Mouse (Mus musculus) MEL (cell line): ENCODE results near the gene Rplp2. TPM values are rescaled to one million over a fixed set of nuclear protein-coding genes. Genes with fewer than 3 reads are reported as not detected.

Experiments used
- DNase-seq: peaks from one replicate; pipeline ENCODE4 v3.0.0; 2011; ENCODE audit warnings: low read depth, low spot score
- H3K27ac ChIP-seq: 2 replicates; pipeline ENCODE4 v1.5.1; 2012; ENCODE audit warnings: low read depth, mild to moderate bottlenecking, control low read depth, low read length, moderate library complexity; ENCODE audit not compliant: control insufficient read depth
- H3K27me3 ChIP-seq, 2 experiments: fragments of 150-350 bp in 1 of 2; sonication (generic) in 1 of 2; 2 replicates each; pipeline ENCODE4 v1.6.1; 2012; ENCODE audit warnings: low read length in 2 of 2, mild to moderate bottlenecking in 2 of 2, improper control_type of control experiment in 1 of 2, moderate library complexity in 1 of 2; ENCODE audit not compliant: insufficient read depth in 2 of 2, control insufficient read depth in 1 of 2
- H3K36me3 ChIP-seq, 2 experiments: 2 replicates each; pipeline ENCODE4 v1.6.1; 2012 to 2014; ENCODE audit warnings: low read length in 2 of 2, improper control_type of control experiment in 1 of 2, inconsistent platforms in 1 of 2, mild to moderate bottlenecking in 1 of 2; ENCODE audit not compliant: insufficient read depth in 2 of 2, control insufficient read depth in 1 of 2
- H3K4me1 ChIP-seq, 2 experiments: fragments of 150-350 bp in 1 of 2; sonication (generic) in 1 of 2; 2 replicates each; pipeline ENCODE4 v1.6.1; 2012; ENCODE audit warnings: low read length in 2 of 2, improper control_type of control experiment in 1 of 2, mild to moderate bottlenecking in 1 of 2; ENCODE audit not compliant: insufficient read depth in 2 of 2, control insufficient read depth in 1 of 2
- H3K4me3 ChIP-seq, 2 experiments: fragments of 150-350 bp in 1 of 2; sonication (generic) in 1 of 2; 2 replicates each; pipeline ENCODE4 v1.5.1; 2012; ENCODE audit warnings: low read depth in 2 of 2, low read length in 2 of 2, mild to moderate bottlenecking in 2 of 2, moderate library complexity in 2 of 2, control low read depth in 1 of 2, improper control_type of control experiment in 1 of 2; ENCODE audit not compliant: control insufficient read depth in 1 of 2, insufficient read depth in 1 of 2
- H3K79me2 ChIP-seq: 2 replicates; pipeline ENCODE4 v1.6.1; 2012; ENCODE audit warnings: mild to moderate bottlenecking, low read length, moderate library complexity; ENCODE audit not compliant: control insufficient read depth, poor library complexity, insufficient read depth
- H3K9ac ChIP-seq: 2 replicates; pipeline ENCODE4 v1.6.1; 2012; ENCODE audit warnings: low read depth, mild to moderate bottlenecking, control low read depth, low read length, moderate library complexity; ENCODE audit not compliant: control insufficient read depth, poor library complexity, severe bottlenecking
- H3K9me3 ChIP-seq: fragments of 150-350 bp; sonication (generic); replicated peaks from 2 replicates; pipeline ENCODE4 v1.6.1; 2012; ENCODE audit warnings: mild to moderate bottlenecking, low read length, improper control_type of control experiment, moderate library complexity; ENCODE audit not compliant: insufficient read depth
- BHLHE40 ChIP-seq: IDR thresholded peaks from 2 replicates; pipeline ENCODE4 v1.6.1; 2012; ENCODE audit warnings: low read depth, mild to moderate bottlenecking, inconsistent platforms, low read length, improper control_type of control experiment, borderline replicate concordance
- CHD1 ChIP-seq: IDR thresholded peaks from 2 replicates; pipeline ENCODE4 v1.6.1; 2012; ENCODE audit warnings: low read depth, mild to moderate bottlenecking, inconsistent platforms, low read length, improper control_type of control experiment
- CTCF ChIP-seq, 3 experiments: IDR thresholded peaks in 2 of 3; conservative IDR thresholded peaks in 1 of 3; 2 replicates each; pipeline ENCODE4 v1.5.1; 2011 to 2012; ENCODE audit warnings: low read length in 3 of 3, low read depth in 2 of 3, mild to moderate bottlenecking in 2 of 3, improper control_type of control experiment in 1 of 3, inconsistent platforms in 1 of 3, mixed read lengths in 1 of 3, moderate library complexity in 1 of 3; ENCODE audit not compliant: control insufficient read depth in 1 of 3, insufficient read depth in 1 of 3, poor library complexity in 1 of 3, severe bottlenecking in 1 of 3
- ELF1 ChIP-seq: IDR thresholded peaks from 2 replicates; pipeline ENCODE4 v1.6.1; 2014; ENCODE audit warnings: low read depth, mild to moderate bottlenecking, inconsistent platforms, low read length, improper control_type of control experiment, moderate library complexity
- EP300 ChIP-seq, 2 experiments: IDR thresholded peaks; 2 replicates each; pipeline ENCODE4 v1.6.1; 2011; ENCODE audit warnings: improper control_type of control experiment in 2 of 2, low read length in 2 of 2, low read depth in 1 of 2, mild to moderate bottlenecking in 1 of 2
- GABPA ChIP-seq: IDR thresholded peaks from 2 replicates; pipeline ENCODE4 v1.6.1; 2012; ENCODE audit warnings: low read depth, mild to moderate bottlenecking, inconsistent platforms, low read length, improper control_type of control experiment, moderate library complexity
- GATA1 ChIP-seq: IDR thresholded peaks from 2 replicates; pipeline ENCODE4 v1.6.1; 2011; ENCODE audit warnings: low read depth, low read length, improper control_type of control experiment
- HCFC1 ChIP-seq: IDR thresholded peaks from 2 replicates; pipeline ENCODE4 v1.6.1; 2012; ENCODE audit warnings: low read depth, mild to moderate bottlenecking, inconsistent platforms, low read length, improper control_type of control experiment, moderate library complexity
- KAT2A ChIP-seq: conservative IDR thresholded peaks from 2 replicates; pipeline ENCODE4 v1.6.1; 2012; ENCODE audit warnings: low read depth, low read length, improper control_type of control experiment, inconsistent platforms
- MAFK ChIP-seq: IDR thresholded peaks from 2 replicates; pipeline ENCODE4 v1.6.1; 2011; ENCODE audit warnings: low read depth, mild to moderate bottlenecking, low read length, improper control_type of control experiment, borderline replicate concordance
- MAZ ChIP-seq: IDR thresholded peaks from 2 replicates; pipeline ENCODE4 v1.6.1; 2012; ENCODE audit warnings: low read depth, mild to moderate bottlenecking, inconsistent platforms, low read length, improper control_type of control experiment
- MEF2A ChIP-seq: IDR thresholded peaks from 2 replicates; pipeline ENCODE4 v1.6.1; 2014; ENCODE audit warnings: low read depth, mild to moderate bottlenecking, inconsistent platforms, low read length, improper control_type of control experiment; ENCODE audit not compliant: poor library complexity, insufficient replicate concordance, severe bottlenecking; ENCODE audit errors: extremely low read depth
- MXI1 ChIP-seq: IDR thresholded peaks from 2 replicates; pipeline ENCODE4 v1.6.1; 2011; ENCODE audit warnings: mild to moderate bottlenecking, low read depth, low read length, improper control_type of control experiment
- MYB ChIP-seq: IDR thresholded peaks from 2 replicates; pipeline ENCODE4 v1.6.1; 2011; ENCODE audit warnings: mild to moderate bottlenecking, low read depth, low read length, improper control_type of control experiment
- MYC ChIP-seq: IDR thresholded peaks from 2 replicates; pipeline ENCODE4 v1.6.1; 2011; ENCODE audit warnings: low read depth, mild to moderate bottlenecking, low read length, improper control_type of control experiment, moderate library complexity
- NRF1 ChIP-seq: IDR thresholded peaks from 2 replicates; pipeline ENCODE4 v1.6.1; 2014; ENCODE audit warnings: low read depth, mild to moderate bottlenecking, inconsistent platforms, low read length, improper control_type of control experiment, moderate library complexity; ENCODE audit not compliant: poor library complexity, insufficient read depth, severe bottlenecking
- POLR2A ChIP-seq, 2 experiments: IDR thresholded peaks; 2 replicates each; pipeline ENCODE4 v1.6.1; 2011 to 2012; ENCODE audit warnings: low read length in 2 of 2, mild to moderate bottlenecking in 2 of 2, control low read depth in 1 of 2, improper control_type of control experiment in 1 of 2, low read depth in 1 of 2, moderate library complexity in 1 of 2; ENCODE audit not compliant: control insufficient read depth in 1 of 2, insufficient read depth in 1 of 2, poor library complexity in 1 of 2
- POLR2AphosphoS2 ChIP-seq: IDR thresholded peaks from 2 replicates; pipeline ENCODE4 v1.6.1; 2011; ENCODE audit warnings: low read length, improper control_type of control experiment
- POLR2AphosphoS5 ChIP-seq: IDR thresholded peaks from 2 replicates; pipeline ENCODE4 v1.6.1; 2012; ENCODE audit warnings: low read depth, borderline replicate concordance, mild to moderate bottlenecking, inconsistent platforms, low read length, moderate library complexity, mixed read lengths
- RAD21 ChIP-seq: IDR thresholded peaks from 2 replicates; pipeline ENCODE4 v1.6.1; 2011; ENCODE audit warnings: mild to moderate bottlenecking, low read depth, low read length, improper control_type of control experiment
- RCOR1 ChIP-seq: IDR thresholded peaks from 2 replicates; pipeline ENCODE4 v1.6.1; 2012; ENCODE audit warnings: low read depth, mild to moderate bottlenecking, inconsistent platforms, low read length, improper control_type of control experiment
- SMC3 ChIP-seq: IDR thresholded peaks from 2 replicates; pipeline ENCODE4 v1.6.1; 2011; ENCODE audit warnings: low read depth, low read length, improper control_type of control experiment
- TAL1 ChIP-seq: IDR thresholded peaks from 2 replicates; pipeline ENCODE4 v1.6.1; 2012; ENCODE audit warnings: mild to moderate bottlenecking, inconsistent platforms, low read length, moderate library complexity, mixed read lengths
- TBP ChIP-seq: IDR thresholded peaks from 2 replicates; pipeline ENCODE4 v1.8.0; 2011; ENCODE audit warnings: low read depth, low read length, improper control_type of control experiment
- TCF12 ChIP-seq: IDR thresholded peaks from 2 replicates; pipeline ENCODE4 v1.6.1; 2014; ENCODE audit warnings: low read depth, mild to moderate bottlenecking, inconsistent platforms, low read length, improper control_type of control experiment, moderate library complexity
- USF1 ChIP-seq: IDR thresholded peaks from 2 replicates; pipeline ENCODE4 v1.6.1; 2014; ENCODE audit warnings: low read depth, mild to moderate bottlenecking, inconsistent platforms, low read length, improper control_type of control experiment, moderate library complexity
- ZKSCAN1 ChIP-seq: IDR thresholded peaks from 2 replicates; pipeline ENCODE4 v1.6.1; 2012; ENCODE audit warnings: low read depth, mild to moderate bottlenecking, inconsistent platforms, low read length, improper control_type of control experiment, moderate library complexity
- ZMIZ1 ChIP-seq: IDR thresholded peaks from 2 replicates; pipeline ENCODE4 v1.6.1; 2012; ENCODE audit warnings: low read depth, mild to moderate bottlenecking, inconsistent platforms, low read length, improper control_type of control experiment, moderate library complexity
- ZNF384 ChIP-seq: IDR thresholded peaks from 2 replicates; pipeline ENCODE4 v1.6.1; 2012; ENCODE audit warnings: low read depth, mild to moderate bottlenecking, inconsistent platforms, low read length, improper control_type of control experiment
- polyA plus RNA-seq, 2 experiments: library from polyadenylated mRNA; stranded (reverse) in 1 of 2; unstranded in 1 of 2; fragments of >175 nt in 1 of 2; fragments of >200 nt in 1 of 2; gene quantifications; 2 replicates each; pipeline versions ENCODE4 v1.2.1 to v1.2.4; 2012; ENCODE audit warnings: low replicate concordance in 2 of 2, low read depth in 1 of 2; ENCODE audit not compliant: insufficient read length in 2 of 2, insufficient read depth in 1 of 2, missing spikeins in 1 of 2
- total RNA-seq: library from RNA; depleted of rRNA; stranded (reverse); fragments of 300-350 nt; gene quantifications from 2 replicates; pipeline ENCODE4 v1.2.3, GENCODE M21; 2012

Rplp2 gene
- total and polyA plus RNA-seq, 3 experiments: 3,503 to 3,690 TPM; not detected in 1

DNA sequence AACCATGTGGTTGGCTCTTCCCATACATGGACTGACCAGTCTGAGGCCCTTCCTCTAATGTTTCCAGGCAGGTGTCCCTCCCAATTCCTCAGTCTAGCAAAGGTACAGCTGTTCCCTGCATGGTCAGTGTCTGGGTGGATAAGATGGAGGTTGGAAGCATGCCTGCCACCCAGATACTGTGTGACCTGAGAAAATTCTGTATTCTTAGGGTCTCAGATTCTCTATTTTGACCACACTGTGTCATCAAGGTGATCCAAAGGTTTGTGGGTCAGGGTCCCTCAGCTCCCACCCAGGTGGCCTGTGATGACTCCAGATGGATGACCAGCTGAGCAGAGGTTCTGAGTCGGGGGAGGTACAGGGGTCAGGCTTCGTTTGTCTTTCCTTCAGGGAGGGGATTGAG is 38.0 kb downstream of the Rplp2 start:
- H3K36me3 ChIP-seq: no peaks in the 10 kb centered on the region
- no peak for TF ChIP-seq POLR2AphosphoS2
- TF ChIP-seq ZMIZ1: no peak
- TF ChIP-seq SMC3: no peak
- no peak for TF ChIP-seq CHD1
- no peak for TF ChIP-seq ZKSCAN1
- TF ChIP-seq ELF1: no peak
- TF ChIP-seq MEF2A: no peak
- no peak for TF ChIP-seq GATA1
- TF ChIP-seq MYB: no peak
- no peak for TF ChIP-seq POLR2A (IDR thresholded peaks at IDR 0.05; ENCODE audit: control insufficient read depth in 1 of 2, insufficient read depth in 1 of 2, low read depth in 1 of 2, low read length in 2 of 2, poor library complexity in 1 of 2)
- no peak for TF ChIP-seq KAT2A
- TF ChIP-seq TCF12: no peak
- no peak for TF ChIP-seq MAFK
- no peak for TF ChIP-seq BHLHE40
- no peak for TF ChIP-seq MYC
- no peak for TF ChIP-seq TAL1
- TF ChIP-seq TBP: no peak
- no peak for TF ChIP-seq POLR2AphosphoS5
- TF ChIP-seq MAZ: no peak
- no peak for TF ChIP-seq EP300 (IDR thresholded peaks at IDR 0.05; ENCODE audit: low read depth in 1 of 2, low read length in 2 of 2)
- TF ChIP-seq, all 39 proteins: peak for 0
- Histone ChIP-seq H3K27ac (no peak overlapping the region), H3K9ac (no peak overlapping the region), H3K4me1 (no peaks in the 10 kb centered on the region), H3K79me2 (peaks cover 2% of the 10 kb centered on the region; the same call in 1 of the 2 replicates), H3K4me3 (no peak overlapping the region), H3K27me3 (no peaks in the 10 kb centered on the region), H3K9me3 (no peaks in the 10 kb centered on the region)
- no peak for DNase-seq

DNA sequence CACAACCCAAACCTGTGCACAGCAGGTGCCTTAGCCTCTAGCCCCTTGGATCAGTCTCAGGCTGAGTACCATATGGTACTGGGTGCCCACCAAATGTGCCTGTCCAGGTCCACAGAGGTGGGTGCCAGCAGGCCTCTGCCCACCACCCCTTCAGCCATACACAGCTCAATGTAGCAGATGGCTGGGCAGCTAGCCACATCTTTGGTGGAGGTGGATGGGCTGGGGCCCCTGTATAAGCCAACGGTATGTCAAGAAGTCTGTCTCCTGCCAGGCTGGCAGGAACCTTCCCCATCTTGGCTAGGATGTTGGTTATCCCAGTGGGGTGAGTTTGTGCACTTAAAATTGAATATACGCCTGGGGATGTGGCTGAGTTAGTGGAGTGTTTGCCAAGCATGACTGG is 38.4 kb downstream of the Rplp2 start:
- no peak for DNase-seq
- H3K27me3 ChIP-seq: no peaks in the 10 kb centered on the region
- H3K36me3 ChIP-seq: no peaks in the 10 kb centered on the region
- no peak overlapping the region for H3K4me3 ChIP-seq
- no peak for TF ChIP-seq HCFC1
- TF ChIP-seq MAZ: no peak
- no peak for TF ChIP-seq ZNF384
- no peak for TF ChIP-seq NRF1
- TF ChIP-seq RCOR1: no peak
- TF ChIP-seq ELF1: no peak
- TF ChIP-seq MXI1: no peak
- TF ChIP-seq POLR2A (IDR thresholded peaks at IDR 0.05; ENCODE audit: control insufficient read depth in 1 of 2, insufficient read depth in 1 of 2, low read depth in 1 of 2, low read length in 2 of 2, poor library complexity in 1 of 2): no peak
- TF ChIP-seq RAD21: no peak
- no peak for TF ChIP-seq USF1
- no peak for TF ChIP-seq GABPA
- TF ChIP-seq TBP: no peak
- TF ChIP-seq CTCF (IDR thresholded peaks at IDR 0.05 in 2 of 3, conservative IDR thresholded peaks at IDR 0.05 in 1 of 3; ENCODE audit: control insufficient read depth in 1 of 3, insufficient read depth in 1 of 3, low read depth in 2 of 3, low read length in 3 of 3, poor library complexity in 1 of 3, severe bottlenecking in 1 of 3): no peak
- TF ChIP-seq MYC: no peak
- TF ChIP-seq, all 39 proteins: peak for 0
- Histone ChIP-seq H3K9me3 (no peaks in the 10 kb centered on the region), H3K27ac (no peak overlapping the region), H3K9ac (no peak overlapping the region), H3K79me2 (peaks cover 2% of the 10 kb centered on the region; the same call in 1 of the 2 replicates), H3K4me1 (no peaks in the 10 kb centered on the region)
